Mouse (Mus musculus) ZHBTc4 (cell line): ENCODE measurements around the gene Ric1.

Experiments
- DNase-seq: peaks from one replicate; pipeline ENCODE4 v3.0.0-alpha.2; 2011; ENCODE audit warnings: low read depth, low spot score

The Ric1 gene

DNA sequence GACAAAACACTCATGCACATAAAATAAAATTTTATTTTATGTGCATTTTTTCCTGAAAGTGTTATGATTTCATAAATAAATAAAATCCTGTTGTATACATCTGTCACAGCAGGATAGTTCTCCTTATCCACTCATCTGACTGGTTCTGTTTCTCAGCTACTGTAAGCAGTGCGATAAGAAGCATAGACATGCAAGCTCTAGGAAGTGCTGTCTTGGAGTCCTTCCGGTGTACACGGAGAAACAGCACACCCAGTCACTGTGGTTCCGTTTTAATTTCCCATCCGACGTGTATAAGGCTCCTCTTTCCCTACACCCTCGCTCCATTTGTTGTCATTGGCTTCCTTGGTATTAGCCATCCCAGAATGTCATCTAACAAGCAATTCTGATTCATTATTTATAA, 24.2 kb upstream of the Ric1 start:
- DNase-seq = no peak

DNA sequence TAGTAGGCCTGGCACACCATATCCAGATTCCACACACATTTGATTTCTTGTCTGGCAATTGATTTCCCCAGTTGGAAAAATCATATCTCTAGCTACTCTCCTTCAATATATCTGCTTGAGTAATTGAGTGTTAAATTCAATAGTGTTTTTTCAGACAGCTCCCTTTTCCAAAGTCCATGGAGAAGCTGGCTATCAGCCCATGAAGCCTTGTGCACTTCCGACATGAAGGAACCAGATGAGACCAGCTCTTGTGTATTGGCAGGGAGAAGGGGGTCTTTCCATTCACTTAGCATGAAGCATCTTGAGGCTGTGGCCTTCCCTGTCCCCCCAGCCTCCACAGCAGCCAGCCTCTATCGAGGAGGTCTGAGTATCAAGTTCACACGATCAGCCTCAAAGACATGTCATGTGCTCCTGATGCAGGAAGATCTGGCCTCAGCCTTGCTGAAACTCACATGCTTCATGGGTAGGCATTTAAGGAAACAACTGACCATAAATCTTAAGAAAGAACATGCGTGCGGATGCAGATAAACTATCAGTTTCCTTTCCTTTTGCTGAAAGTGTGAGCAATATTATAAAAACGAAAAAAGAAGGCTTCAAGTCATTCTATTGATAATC, 23.1 kb upstream of the Ric1 start:
- no peak for DNase-seq

DNA sequence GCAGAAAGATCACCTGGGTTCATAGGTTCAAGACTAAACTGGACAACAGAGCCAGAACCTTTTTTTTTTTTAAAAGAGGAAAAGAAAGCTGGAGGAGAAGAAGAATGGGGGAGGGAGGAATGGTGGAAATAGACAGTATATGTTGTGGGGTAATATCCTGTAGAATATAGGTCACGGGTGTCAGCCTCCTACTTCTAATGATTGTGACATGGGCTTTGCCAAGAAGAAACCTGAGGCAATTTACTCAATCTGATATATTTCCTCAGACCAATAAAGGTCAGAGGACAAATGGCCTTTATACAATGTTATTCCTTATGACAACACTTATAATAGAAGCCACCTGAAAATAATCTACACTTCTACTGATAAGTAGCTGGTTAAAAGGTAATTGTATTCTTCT, 21.7 kb upstream of the Ric1 start:
- no peak for DNase-seq

DNA sequence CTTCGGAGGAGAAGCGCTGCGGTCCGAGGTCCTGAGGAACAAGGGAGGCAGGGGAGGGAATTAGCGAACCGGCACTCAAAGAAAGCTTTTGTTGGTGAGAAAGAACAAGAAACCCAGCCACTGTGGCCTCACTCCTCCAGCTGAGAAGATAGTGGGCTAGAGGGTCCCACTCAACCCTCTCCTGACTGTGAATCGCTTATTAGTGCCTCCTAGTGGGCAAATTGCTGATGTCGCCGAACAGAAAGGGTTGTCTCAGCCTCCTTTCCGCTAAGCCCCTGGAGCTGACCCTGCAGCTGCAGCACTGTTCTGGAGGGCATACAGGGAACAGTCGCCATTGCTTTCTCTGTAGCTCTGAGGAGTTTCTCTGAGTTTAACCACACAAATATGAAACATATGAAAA, 21.0 kb upstream of the Ric1 start:
- DNase-seq = peak; percentile 83

DNA sequence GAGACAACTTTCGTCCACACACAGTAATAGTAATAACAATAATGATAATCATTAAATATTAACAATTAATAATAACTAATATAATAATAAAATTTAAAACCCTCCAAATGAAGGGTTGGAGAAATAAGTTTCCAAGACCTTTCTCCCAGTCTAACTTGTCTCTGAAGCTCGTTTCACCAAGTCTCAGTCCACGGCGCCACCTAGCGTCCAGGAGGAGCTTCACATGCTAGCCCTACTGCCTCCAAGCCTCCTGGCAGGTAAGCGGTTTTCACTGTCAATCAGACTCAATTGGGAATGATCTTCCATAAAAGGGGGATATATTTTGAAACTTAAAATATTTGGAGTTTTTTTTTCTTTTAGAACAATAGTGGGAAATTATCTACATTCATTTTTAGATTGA, 20.6 kb upstream of the Ric1 start:
- DNase-seq = peak; percentile 89

- no peak for DNase-seq
Measured at GRCm38 (mm10) chr19:29504131-29504530, 18.0 kb upstream of the Ric1 start.

- DNase-seq = peak; percentile 86
Measured at GRCm38 (mm10) chr19:29505617-29506016, 16.5 kb upstream of the Ric1 start.

GRCm38 (mm10) chr19:29508208-29508607, 13.9 kb upstream of the Ric1 start:
- DNase-seq = peak; percentile 18

- DNase-seq = no peak
Measured at GRCm38 (mm10) chr19:29509857-29510256, 12.2 kb upstream of the Ric1 start.

GRCm38 (mm10) chr19:29511826-29512225, 10.3 kb upstream of the Ric1 start:
- DNase-seq = no peak

- DNase-seq = no peak
Measured at GRCm38 (mm10) chr19:29513111-29513766, 8.8 kb upstream of the Ric1 start.

- DNase-seq = no peak
Measured at GRCm38 (mm10) chr19:29514130-29514529, 8.0 kb upstream of the Ric1 start.

GRCm38 (mm10) chr19:29515386-29515785, 6.7 kb upstream of the Ric1 start:
- no peak for DNase-seq

GRCm38 (mm10) chr19:29515991-29516390, 6.1 kb upstream of the Ric1 start:
- peak; percentile 84 for DNase-seq

DNA sequence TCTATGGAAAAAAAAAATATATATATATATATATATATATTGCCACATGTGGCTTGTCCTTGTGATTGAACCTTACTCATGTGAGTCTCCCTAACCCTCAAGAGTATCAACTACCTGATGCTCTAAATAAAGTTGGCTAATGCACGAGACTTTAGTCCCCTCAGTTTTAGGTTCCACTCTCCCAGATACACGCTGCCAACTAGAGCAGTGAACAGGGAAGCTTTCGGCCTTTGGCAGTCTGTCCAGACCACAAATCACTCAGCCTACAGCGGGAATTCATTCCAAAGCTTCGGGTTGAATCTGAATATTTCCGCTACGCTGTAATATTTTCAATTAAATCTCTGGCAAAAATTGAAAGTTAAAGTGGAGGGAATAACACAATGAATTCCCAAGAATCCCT, 3.7 kb upstream of the Ric1 start:
- no peak for DNase-seq

DNA sequence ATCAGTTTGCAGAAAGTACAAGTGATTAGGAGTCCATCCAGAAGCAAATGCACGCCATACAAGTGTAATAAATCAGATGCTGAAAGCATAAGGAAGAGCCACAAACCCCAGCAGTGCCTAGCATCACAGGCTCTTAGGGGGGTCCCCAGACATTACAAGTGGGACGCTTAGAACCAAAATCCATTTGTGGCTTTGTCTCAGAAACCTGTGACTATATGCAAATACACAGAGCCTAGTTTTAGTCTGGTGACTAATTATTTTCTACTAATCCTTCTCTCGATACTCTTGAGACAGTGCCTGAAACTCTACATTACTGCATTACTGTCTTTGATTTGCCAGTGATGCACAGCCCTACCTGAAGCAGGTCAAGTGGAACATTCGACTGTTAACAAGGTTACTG, 3.2 kb upstream of the Ric1 start:
- no peak for DNase-seq

- DNase-seq = peak; percentile 33
Measured at GRCm38 (mm10) chr19:29520996-29521560, 1.0 kb upstream of the Ric1 start.

DNA sequence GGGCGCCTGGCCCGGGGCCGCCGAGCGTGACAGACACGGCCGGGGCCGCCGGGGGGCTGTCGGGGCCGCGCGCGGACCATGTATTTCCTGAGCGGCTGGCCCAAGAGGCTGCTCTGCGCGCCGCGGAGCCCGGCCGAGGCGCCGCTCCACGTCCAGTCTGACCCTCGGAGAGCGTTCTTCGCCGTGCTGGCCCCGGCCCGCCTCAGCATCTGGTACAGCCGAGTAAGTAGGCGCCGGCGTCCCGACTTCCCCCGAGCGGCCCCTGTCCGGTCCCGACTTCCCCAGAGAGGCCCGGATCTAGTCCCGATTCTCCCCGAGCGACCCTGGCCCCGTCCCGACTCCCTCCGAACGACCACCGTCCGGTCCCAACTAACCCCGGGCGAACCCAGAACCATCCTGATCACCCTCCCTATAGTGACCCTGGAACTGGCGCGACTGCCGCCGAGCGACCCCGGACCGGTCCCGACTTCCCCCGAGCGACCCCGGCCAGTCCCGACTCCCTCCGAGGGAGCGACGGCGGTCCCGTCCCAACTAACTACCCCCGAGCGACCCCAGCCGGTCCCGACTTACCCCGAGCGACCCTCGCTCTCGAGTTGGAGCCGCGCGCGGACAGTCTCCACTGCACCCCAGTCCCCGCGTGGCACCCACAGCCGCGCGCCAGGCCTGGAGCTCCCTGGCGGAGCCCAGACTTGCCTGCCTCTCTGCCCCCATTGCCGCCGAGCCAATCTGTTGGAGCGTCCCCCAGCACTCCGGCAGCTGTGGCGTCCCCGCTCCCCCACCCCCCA, 555 bp downstream of the Ric1 start:
- DNase-seq = peak; percentile 73

DNA sequence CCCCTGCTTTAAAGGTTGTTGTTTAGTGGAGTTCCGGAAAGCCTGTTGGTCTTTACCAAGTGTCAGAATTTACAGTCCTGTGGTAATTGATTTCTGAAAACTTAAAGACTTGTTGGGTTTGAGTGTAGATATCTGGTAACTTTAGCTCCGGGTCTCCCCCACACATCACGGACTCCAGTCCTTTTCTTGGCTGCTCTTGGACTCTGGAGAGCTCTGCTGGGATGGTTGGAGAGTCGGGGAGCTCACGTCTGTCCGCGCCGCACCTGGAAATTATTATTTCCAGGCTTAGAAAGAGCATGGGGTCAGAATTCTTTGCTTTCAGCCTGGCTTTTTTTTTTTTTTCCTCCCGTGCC, 1.1 kb downstream of the Ric1 start:
- no peak for DNase-seq

GRCm38 (mm10) chr19:29523701-29524100, 1.6 kb downstream of the Ric1 start:
- no peak for DNase-seq

DNA sequence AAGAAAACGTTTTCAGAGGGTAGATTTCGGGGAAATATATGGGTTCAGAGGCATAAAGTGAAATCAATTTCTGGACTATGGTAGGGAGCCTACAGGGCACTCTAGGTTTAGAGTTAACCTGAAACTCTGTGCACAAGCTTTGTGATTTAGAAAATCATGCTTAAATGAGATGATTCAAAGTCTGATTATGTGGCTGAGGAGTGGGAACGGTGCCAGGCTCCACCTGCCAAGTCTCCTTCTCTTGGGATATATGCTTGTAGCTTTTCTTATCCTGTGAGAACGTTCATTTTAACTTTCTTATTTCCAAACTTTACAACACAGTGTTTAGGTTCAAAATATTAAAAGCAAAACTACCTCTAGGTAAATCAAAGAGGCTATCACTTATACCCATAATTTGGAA, 2.5 kb downstream of the Ric1 start:
- no peak for DNase-seq

GRCm38 (mm10) chr19:29525588-29525987, 3.5 kb downstream of the Ric1 start:
- DNase-seq = peak; percentile 29

DNA sequence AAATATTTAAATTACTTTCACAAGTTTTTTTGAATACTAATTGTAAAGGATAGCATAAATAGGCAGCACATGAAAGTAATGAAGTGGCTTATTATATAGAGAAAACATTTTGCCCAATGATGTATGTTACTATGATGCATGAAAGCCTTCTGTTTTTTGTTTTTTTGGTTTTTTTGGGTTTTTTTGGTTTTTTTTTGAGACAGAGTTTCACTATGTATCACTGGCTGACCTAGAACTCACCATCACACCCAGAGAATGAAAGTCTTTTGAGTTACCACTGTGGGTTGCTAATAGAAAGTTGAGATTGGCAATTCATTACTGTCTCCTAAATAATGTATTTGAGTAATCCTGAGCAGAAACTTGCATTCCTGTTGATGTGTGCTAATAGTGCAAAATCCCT, 4.8 kb downstream of the Ric1 start:
- no peak for DNase-seq
